Mouse (Mus musculus) layer of hippocampus, postnatal 10 days (tissue): ENCODE data around the gene Wbp11. TPM values are rescaled to one million over a fixed set of nuclear protein-coding genes. Genes with fewer than 3 reads are reported as not detected.
"Not testable (repeated sequence)": the region's sequence is repeated elsewhere in the genome, so short reads cannot be mapped to it uniquely, and the experiment has no call there.

Experiments
- DNase-seq, 2 experiments: peaks; one replicate each; pipeline ENCODE4 v3.0.0; 2021; ENCODE audit warnings: low spot score in 2 of 2
- total RNA-seq, 2 experiments: library from RNA; stranded (reverse); gene quantifications; 2 replicates each; pipeline ENCODE4 v1.2.3; 2021

The Wbp11 gene
- total RNA-seq, 2 experiments from 2014 or later, result 109 to 110 TPM

DNA sequence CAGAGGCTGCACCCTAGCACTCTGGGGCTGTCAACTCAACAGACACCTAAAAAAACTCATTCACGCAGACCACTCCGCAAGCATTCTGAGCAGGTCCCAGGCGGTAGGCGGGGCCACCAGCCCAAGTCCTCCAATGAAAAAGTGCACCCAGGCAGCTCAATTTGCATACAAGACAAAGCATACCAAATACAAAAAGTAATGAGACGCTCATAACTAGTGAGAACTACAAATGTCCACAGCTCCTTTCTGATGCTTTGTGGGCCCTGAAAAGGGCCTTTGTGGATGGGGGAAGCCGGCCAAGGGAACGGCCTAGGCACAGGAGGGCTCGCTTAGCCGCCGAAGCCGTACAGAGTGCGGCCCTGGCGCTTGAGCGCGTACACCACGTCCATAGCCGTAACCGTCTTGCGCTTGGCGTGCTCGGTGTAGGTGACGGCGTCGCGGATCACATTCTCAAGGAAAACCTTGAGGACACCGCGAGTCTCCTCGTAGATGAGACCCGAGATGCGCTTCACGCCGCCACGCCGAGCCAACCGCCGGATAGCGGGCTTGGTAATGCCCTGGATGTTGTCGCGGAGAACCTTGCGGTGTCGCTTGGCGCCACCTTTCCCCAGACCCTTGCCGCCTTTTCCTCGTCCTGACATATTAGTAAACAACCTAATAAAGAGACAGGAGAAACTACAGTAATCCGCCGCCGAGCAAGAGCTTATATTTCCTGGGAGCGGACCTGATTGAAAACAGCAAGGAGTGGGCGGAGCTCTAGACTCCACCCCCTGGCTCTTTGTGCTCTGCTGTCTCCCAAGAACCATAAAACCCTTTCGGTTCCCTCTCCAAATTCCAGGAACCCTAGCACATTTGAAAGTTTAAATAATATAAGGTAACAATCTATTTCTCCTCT, 24.0 kb downstream of the Wbp11 start, which contains the start of gene Hist4h4:
TSS of gene Hist4h4 (minus strand) at position 677 of the 895 bp plus-strand sequence.
- DNase-seq, result peak; percentile 99

GRCm38 (mm10) chr6:136803093-136803738, 24.8 kb downstream of the Wbp11 start:
- DNase-seq, result no peak

GRCm38 (mm10) chr6:136801274-136801673, 26.8 kb downstream of the Wbp11 start:
- no peak for DNase-seq

DNA sequence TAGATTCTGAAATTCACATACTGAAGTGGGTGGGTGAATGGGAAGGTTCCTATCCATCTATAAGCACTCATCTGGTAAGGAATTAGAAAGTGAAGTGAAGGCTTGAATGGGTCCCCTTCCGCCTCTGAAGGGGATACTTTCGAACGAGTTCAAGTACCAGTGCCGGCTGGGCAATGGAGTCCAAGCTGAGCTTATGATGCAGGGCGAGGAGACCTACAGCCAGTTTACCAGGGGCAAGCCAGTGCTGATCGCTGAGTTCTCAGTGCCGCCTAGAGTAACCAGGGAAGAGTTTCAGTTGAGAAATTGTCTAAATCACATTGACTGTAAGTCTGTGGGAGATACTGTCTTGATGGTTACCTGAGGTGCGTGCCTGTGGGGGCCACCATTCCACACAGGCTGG, 27.3 kb downstream of the Wbp11 start:
- DNase-seq, result no peak

- not testable (repeated sequence) for DNase-seq
Measured at GRCm38 (mm10) chr6:136797874-136798693, 29.9 kb downstream of the Wbp11 start.

DNA sequence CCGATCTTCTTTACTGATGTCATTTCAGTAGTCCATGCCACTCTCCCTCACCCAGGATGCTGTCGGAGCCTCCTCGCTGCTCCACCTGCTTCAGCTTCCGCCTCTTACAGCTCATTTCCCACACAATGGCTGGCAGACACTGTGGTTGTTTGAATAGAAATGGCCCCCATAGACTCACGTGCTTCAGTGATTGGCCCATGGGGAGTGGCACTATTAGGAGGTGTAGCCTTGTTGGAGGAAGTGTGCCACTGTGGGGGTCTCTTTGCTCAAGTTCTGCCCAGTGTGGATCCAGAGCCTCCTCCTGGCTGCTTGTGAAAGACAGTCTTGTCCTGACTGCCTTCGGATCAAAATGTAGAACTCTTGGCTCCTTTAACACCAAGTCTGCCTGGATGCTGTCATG, 32.2 kb downstream of the Wbp11 start:
- DNase-seq, result no peak

DNA sequence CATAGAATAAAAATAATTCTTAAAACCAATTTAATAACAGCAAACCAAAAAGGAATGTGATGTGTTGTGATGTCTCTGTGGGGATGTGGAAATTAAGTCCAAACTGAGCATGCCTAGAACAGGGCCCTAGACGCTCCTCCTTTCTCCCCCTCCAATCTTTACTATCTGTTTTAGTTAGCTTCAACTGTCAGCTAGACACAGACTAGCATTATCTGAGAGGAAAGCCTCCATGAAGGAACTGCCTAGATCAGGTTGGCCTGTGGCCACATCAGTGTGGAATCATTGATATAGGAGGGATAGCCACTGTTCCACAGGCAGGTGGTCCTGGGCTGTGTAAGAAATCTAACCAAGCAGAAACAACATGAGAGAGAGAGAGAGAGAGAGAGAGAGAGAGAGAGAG, 32.9 kb downstream of the Wbp11 start:
- no peak for DNase-seq

DNA sequence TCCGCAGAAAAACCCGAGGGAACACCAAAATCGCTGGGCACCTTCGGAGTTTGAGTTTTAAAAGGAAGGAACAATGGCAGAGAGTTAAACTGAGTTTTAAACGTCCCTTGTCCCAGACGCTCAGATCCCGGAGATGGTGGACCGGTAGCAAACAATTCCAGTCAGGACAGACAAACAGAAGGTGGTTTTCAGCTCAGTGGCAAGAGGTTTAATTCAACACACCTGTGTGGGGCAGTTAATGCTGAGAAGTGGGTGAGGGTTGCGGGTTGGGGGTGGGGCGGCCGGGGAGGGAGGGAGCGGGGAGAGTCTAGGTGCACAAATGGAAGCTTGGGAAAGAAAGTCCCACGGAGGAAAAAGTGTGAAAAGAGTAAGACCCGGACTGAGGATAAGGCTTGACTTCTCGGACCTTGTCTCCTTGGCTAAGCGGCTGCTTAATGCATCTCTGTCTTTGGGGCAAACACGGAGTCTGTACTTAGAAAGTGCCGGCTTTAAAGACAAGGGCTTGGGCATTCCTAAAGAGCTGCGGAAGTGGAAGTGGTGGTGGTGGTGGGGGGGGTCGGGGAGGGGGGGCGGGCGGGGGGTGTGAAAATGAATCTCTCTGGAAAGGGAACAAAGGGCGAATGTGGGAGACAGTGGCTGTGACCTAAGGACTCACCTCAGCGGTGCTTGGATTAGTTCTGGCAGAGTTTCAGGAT, 34.1 kb downstream of the Wbp11 start:
- no peak for DNase-seq

DNA sequence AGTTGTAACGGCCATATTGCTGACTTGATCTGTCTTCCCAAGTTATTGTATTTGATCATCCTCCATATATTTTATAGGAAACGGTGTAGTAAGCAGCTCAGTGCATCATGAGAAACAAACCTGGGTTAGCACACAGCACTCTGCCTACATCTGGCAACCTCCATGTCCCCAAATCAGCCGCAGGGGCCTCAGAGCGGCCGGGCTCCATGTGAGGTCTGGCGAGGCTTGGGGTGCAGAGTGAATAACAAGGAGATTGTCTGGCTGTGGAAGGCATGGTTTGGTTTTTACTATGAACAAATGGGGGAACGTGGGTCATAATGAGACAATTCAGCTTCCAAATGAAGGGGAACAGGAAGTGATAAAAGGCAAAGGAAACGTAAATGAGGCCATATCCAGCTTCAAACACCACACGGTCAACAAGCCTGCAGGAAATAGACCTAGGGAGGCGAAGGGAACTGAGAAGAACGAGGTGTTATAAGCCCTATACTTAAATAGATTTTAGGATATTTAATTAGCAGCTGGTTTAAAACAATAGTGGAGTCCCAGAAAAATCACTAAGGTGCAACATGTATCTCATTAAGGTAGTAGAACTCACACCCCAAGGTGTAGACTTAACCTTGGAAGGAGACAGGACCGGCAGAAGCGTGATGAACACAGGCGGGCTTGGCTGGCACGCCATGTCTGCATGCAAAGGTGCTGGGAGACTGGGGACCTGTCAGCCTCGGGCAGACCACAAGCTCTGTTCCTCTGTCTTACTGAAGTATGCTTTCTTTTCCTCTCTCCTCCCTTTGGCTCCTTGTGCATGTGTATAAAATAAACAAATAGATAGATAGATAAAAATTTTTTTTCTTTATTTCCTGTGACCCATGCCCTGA, 34.9 kb downstream of the Wbp11 start:
- DNase-seq, result no peak

DNA sequence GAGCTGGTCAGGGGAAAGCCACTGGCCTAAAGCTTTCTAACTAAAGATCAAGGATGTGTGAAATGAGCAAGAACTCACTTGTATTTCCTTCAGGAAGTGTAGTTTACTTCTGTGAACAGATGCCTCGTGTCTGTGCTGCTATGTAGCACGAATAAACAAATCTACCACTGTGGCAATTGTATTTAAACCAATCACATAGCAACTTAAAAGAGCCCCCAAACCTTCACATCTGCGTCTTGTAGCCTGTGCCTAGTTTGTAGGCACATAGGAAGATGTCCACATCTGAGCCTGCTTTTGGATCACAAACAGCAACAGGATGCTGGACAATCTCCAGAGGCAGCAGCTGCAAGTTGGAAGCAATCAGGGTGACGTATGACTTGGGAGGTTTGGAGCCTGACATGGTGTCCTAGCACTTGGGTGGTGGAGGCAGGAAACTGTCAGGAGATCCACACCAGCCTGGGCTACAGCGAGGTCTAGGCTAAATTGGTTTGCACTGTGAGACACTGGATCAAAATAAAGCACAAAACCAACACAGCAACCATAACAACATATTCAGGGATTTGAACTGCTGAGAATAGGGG, 38.6 kb downstream of the Wbp11 start:
- no peak for DNase-seq

- no peak for DNase-seq
Measured at GRCm38 (mm10) chr6:136782761-136783160, 45.3 kb downstream of the Wbp11 start.

DNA sequence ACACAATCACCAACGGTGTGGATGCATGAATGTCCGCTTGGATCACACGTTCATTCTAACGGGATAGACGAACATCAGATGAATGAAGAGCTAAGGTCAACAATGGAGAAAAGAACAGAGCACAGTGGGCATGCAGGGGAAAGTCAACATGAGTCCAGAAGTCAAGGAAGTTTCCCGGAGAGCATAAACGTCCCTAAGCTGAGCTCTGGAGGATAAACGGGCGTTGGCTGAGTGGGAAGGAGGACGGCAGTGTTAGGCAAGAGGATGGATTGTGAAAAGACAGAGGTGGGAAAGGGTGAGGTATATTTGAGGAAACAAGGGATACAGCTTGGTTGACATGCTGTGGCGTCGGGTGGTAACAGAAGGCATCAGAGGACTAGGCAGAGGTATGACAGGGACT, 45.9 kb downstream of the Wbp11 start:
- no peak for DNase-seq

- DNase-seq, result no peak
Measured at GRCm38 (mm10) chr6:136781377-136781986, 46.6 kb downstream of the Wbp11 start, which contains the start of gene Gucy2c. Gucy2c (minus strand) TSS chr6:136781765.

DNA sequence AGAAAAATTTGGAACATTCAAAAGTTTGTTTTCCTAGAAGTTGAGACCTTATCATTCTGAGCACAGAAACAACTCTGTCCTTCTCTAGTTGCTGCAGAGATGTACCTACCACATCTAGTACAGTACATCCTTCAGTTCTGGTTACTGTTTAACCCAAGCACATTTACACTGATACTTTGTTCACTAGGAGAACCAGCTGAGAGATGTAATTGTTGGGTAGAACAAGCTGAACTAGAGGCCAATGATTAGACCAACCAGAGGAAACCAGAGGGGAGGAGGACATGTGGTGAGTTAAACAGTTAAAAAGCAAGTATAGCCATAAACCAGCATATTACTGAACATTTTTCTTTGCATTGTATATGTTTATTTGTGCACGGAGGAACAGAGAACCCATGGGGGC, 51.6 kb downstream of the Wbp11 start:
- DNase-seq, result no peak

DNA sequence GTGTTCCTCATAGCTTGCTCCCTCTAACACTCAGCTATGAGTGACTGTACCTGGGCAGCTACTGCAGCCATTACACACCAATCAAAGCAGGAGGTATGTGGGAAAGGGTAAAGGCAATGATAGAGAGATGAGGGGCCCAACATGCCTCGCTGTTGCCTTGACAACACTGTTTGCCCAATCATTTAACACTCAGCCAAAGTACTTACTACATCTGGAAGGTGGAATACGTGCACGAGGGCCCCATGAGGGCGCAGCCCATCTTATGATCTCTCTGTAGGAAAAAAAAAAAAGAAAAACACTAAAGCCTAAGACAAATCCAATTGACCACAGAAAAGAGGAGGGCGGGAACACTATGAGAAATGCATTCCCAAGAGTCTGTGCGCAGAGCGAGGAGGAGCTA, 58.2 kb downstream of the Wbp11 start:
- DNase-seq, result no peak

- no peak for DNase-seq
Measured at GRCm38 (mm10) chr6:136769143-136769542, 58.9 kb downstream of the Wbp11 start.

- peak in 1 of 2 experiments; percentile 10 for DNase-seq
Measured at GRCm38 (mm10) chr6:136763912-136764311, 64.1 kb downstream of the Wbp11 start.
